Mouse (Mus musculus) olfactory bulb, adult 2 months (tissue): ENCODE measurements around the gene Dnajc7. TPM values are rescaled to one million over a fixed set of nuclear protein-coding genes. Genes with fewer than 3 reads are reported as not detected.
"Not testable (repeated sequence)": the region's sequence is repeated elsewhere in the genome, so short reads cannot be mapped to it uniquely, and the experiment has no call there.

Source experiments
- H3K27ac ChIP-seq: fragments of 200-500 bp; 2 replicates; pipeline ENCODE4 v1.5.1; 2012; ENCODE audit warnings: low read depth, low read length; ENCODE audit not compliant: insufficient read depth
- H3K4me1 ChIP-seq: fragments of 200-500 bp; 2 replicates; pipeline ENCODE4 v1.6.1; 2012; ENCODE audit warnings: low read length; ENCODE audit not compliant: control insufficient read depth, insufficient read depth
- H3K4me3 ChIP-seq: fragments of 200-500 bp; 2 replicates; pipeline ENCODE4 v1.5.1; 2012; ENCODE audit warnings: mild to moderate bottlenecking, low read depth, low read length, moderate library complexity; ENCODE audit not compliant: insufficient read depth
- CTCF ChIP-seq: fragments of 200-500 bp; IDR thresholded peaks from 2 replicates; pipeline ENCODE4 v1.5.1; 2012; ENCODE audit warnings: low read depth, mild to moderate bottlenecking, low read length, moderate library complexity; ENCODE audit not compliant: insufficient read depth
- POLR2A ChIP-seq: fragments of 200-500 bp; IDR thresholded peaks from 2 replicates; pipeline ENCODE4 v1.6.1; 2012; ENCODE audit warnings: mild to moderate bottlenecking, low read depth, low read length, moderate library complexity; ENCODE audit not compliant: insufficient read depth
- WGBS: fragments of 180-500 bp; shearing (Covaris S2); methylation state at CpG from one replicate; pipeline ENCODE4 v1.1.7; 2018; 5-methylcytosine and 5-hydroxymethylcytosine counted together
- polyA plus RNA-seq: library from polyadenylated mRNA; stranded (reverse); fragments of >200 nt; gene quantifications from 2 replicates; pipeline ENCODE4 v1.2.4, GENCODE M21; 2012; ENCODE audit warnings: low replicate concordance; ENCODE audit not compliant: missing spikeins, insufficient read depth, insufficient read length

Gene Dnajc7
- polyA plus RNA-seq, 1 experiment, result 670 TPM

DNA sequence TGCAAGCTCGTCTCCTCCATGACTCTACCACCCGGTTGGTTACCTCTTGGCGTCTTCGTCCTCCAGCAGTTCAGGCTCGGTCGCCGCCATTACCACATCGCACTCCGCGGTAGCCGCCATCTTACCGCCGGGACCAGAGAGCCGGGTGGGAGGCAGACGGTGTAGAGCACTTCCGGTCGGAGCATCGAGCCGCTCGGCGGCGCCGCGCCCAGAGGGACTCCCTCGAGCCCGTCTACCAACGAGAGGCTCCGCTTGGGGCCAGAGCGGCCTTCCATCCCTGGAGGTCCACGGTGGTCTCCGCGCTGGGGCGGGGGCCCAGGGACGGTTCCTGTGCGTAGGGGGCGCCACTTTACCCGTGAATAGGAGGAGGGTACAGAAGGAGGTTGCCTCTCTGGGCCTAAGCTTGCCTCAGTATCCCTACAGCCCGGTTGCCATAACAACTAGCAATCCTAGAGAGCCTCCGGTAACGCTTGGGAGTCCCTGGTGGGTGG lies 438 bp downstream of the Dnajc7 start:
- TF ChIP-seq CTCF, result peak; percentile 7; the same call in 1 of the 2 replicates
- TF ChIP-seq POLR2A, result 0 out of 2 replicates have a peak, but pooled peaks have one; percentile 29
- peak overlapping the region; percentile 83 for H3K27ac ChIP-seq
- H3K4me3 ChIP-seq, result peak overlapping the region; percentile 75
- 1% methylated on average over 40 of the region's 40 CpGs for WGBS
- H3K4me1 ChIP-seq, result peaks cover 13% of the 10 kb centered on the region

DNA sequence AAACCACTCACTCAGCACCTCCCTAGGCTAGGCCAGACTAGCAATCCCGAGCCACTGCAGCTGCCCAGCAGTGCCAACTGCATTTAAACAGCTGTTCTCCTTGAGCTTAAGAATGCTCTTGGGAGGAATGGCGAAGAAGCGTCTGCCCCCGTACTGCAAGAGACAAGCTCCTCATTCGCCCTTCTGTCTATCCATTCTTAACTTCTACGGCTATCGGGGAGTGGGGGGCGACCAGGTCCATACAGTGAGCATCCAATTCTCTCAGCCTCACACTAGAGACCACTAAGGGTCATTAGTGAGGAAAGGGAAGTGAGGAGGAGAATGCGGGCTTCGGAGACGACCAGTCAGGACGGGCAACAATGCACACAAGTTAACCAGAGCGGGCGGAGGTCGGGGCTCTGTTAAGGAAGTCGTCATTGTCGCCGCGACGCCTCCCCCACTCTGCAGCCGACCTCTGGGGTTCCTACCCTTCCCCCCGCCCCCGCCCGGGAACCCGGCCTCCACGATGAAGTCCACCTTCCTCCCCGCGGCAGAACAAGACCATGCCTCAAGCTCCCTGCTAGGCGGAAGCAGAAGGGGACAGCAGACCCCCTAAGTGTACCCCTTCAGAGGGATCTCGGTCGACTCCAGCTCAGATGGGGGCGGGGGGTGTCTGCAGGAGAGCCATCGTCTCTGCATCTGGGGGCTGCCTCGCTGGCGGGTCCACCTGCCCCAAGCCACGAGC lies 1.0 kb downstream of the Dnajc7 start, which contains the start of gene Nkiras2:
Gene Nkiras2, plus strand, starts transcription at position 484 of the 724 bp plus-strand sequence.
- under 1% methylated on average over 36 of the region's 36 CpGs for WGBS
- H3K4me1 ChIP-seq, result peaks cover 10% of the 10 kb centered on the region
- TF ChIP-seq POLR2A (no peak), CTCF (no peak)
- H3K27ac ChIP-seq, result peak within 1 kb of the TSS; percentile 83
- H3K4me3 ChIP-seq, result peak within 1 kb of the TSS; percentile 75

DNA sequence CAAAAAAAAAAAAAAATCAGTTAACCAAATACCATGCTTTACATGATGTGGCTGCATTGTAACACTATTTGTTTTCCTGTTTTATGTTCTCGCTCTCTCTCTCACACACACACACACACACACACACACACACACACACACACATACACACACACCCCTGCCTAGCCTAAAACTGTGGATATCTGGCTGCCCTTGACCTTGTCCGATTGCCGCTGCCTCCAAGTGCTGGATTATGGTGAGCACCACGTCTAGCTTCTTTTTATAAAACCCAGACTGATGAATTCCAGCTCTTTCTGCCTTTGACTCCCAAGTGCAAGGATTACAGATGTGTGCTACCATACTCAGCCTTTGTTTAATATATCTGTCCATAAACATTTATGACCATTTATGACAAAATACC lies 2.5 kb downstream of the Dnajc7 start:
- TF ChIP-seq CTCF (no peak), POLR2A (no peak)
- peaks cover 7% of the 10 kb centered on the region for H3K4me1 ChIP-seq
- H3K4me3 ChIP-seq, result no peak overlapping the region
- H3K27ac ChIP-seq, result no peak overlapping the region
- 83% methylated on average over 4 of the region's 4 CpGs for WGBS

DNA sequence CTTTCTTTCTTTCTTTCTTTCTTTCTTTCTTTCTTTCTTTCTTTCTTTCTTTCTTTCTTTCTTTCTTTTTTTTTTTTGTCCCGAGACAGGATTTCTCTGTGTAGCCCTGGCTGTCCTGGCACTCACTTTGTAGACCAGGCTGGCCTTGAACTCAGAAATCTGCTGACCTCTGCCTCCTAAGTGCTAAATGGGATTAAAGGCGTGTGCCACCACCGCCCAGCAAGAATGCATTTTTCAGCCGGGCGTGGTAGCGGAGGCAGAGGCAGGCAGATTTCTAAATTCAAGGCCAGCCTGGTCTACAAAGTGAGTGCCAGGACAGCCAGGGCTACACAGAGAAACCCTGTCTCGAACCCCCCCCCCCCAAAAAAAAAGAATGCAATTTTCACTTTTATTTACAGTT lies 3.1 kb downstream of the Dnajc7 start:
- H3K4me3 ChIP-seq, H3K27ac ChIP-seq, H3K4me1 ChIP-seq: not testable (repeated sequence)
- 95% methylated on average over 7 of the region's 7 CpGs for WGBS

DNA sequence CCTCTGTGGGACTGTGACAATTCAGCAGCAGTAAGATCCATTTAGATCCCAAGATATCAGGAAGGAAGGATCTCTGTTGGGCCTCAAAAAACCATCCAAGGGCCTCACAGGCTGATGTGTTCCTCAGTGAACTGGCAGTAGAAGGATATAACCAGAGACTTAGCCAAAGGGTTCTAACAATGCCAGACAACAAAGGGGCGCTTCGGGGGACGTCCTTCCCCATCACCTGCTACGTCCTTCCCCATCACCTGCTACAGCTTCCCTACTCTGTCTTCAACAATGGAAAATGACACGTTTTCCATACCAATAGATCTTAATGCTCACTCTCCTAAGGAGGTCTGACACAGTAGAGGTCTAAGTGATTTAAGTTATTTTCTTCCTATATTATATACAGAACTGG lies 3.6 kb downstream of the Dnajc7 start:
- no peak for TF ChIP-seq CTCF
- 77% methylated on average over 5 of the region's 5 CpGs for WGBS
- Histone ChIP-seq H3K27ac (no peak overlapping the region), H3K4me3 (no peak overlapping the region), H3K4me1 (peaks cover 13% of the 10 kb centered on the region)

DNA sequence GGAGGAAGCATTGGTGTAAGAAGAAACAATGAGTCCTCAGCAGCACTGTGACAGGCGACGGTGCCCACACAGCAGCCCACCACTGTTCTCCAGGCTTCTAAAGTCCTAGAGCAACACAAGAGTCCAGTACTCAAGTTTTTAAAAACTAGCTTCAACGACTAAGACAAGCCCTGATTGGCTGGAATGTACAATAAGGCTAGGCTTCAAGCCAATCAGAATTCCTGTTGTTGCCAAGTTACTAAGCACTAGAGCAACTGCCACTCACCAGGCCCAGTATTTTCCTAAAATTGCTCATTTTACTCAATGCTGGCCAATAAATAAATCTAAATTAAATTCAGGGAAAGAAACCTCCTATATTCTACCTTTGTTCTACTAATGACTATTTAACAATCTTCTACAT lies 6.7 kb downstream of the Dnajc7 start:
- 37% methylated on average over 3 of the region's 3 CpGs for WGBS
- Histone ChIP-seq H3K27ac (no peak overlapping the region), H3K4me1 (peaks cover 20% of the 10 kb centered on the region), H3K4me3 (no peak overlapping the region)
- TF ChIP-seq CTCF (no peak), POLR2A (no peak)

DNA sequence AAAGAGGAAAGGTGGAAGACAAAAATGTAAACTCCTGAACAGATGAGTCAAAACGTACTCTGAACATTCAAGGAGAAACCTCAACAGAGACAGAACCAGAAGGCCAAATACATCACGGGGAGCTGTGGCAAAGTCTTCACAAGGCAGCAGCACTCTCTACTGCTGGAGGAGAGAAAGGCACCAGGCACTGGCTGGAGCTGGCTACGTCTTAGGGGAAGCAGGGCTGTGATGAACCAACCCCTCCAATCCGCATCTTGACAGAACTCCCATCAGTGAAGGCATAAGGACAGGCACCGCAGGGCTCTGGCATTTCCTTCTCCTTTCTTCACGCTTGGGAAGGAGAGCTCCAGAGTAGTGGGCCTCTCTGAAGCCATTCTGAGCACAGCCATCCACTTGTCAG lies 8.3 kb downstream of the Dnajc7 start:
- H3K4me3 ChIP-seq, result no peak overlapping the region
- WGBS, result 60% methylated on average over 6 of the region's 6 CpGs
- peaks cover 15% of the 10 kb centered on the region for H3K4me1 ChIP-seq
- no peak for TF ChIP-seq CTCF
- no peak for TF ChIP-seq POLR2A
- no peak overlapping the region for H3K27ac ChIP-seq

DNA sequence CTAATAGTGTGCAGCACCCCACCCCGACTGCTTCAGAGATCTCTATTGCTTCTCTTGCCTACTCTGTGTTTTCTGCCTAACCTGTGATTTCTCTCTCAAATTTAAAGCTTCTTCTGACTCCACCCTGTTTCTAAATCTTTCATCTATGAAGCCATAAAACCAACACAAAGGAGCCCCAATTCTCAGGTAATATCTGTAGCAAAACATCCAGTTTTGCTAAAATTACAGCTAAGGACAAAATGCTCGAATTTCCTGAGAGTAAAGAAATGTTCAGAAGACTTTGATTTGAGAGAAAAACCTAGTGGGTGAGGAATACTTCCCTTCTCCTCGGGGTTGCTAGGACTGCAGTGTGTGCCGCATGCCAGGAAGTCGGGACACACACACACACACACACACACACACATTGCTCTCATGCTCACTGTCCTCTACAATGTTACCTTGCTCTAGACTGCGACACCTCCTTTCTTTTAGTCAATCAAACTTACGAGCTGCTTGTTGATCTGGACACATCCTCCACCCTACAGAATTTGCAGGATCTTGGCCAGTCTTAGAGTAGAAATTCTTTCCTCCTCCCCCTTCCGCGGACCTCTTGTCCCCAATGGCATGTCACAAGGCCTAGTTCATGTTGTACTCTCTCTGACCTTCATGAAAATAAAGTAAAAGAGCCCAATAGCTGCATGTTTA lies 9.8 kb downstream of the Dnajc7 start:
- Histone ChIP-seq H3K4me3 (no peak overlapping the region), H3K27ac (0 out of 2 replicates have a peak overlapping the region, but pooled peaks have one; percentile 9)
- WGBS, result 42% methylated on average over 9 of the region's 9 CpGs

DNA sequence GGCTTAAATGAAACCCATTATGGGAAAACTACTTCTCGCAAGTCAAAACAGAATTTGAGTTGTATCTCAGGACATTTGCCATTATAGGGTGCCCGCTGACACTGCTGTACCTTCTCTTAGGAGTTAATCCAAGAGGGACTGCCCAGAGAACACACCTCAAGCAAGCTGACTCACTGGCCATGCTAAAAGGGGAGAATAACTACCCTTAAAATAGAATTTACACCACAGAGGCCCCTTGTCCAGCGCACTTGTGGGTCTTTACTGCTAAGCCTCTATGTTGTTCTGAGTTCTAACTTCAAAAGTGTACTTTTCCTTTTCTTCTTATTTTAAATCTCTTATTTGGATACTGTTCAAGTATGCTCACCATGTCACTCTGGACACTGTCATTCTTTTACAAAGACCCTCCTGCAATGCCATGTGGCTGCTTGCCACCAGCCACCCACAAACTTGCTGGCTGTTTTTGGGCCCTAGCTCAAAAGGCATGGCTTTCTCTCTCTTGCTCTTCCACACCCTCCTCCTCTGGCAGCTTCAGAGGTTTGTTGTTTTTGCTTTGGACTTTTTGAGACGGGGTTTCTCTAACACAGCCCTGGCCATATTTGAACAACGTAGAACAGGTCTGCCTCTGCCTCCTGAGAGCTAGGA lies 10.5 kb downstream of the Dnajc7 start:
- H3K4me1 ChIP-seq, result peaks cover 24% of the 10 kb centered on the region
- 46% methylated on average over 5 of the region's 5 CpGs for whole genome bisulfite sequencing
- no peak overlapping the region for H3K4me3 ChIP-seq
- TF ChIP-seq POLR2A (no peak), CTCF (no peak)
- H3K27ac ChIP-seq, result no peak overlapping the region

More for the DNA sequence above, 9.8 kb downstream of the Dnajc7 start:
- TF ChIP-seq POLR2A (no peak), CTCF (no peak)
- H3K4me1 ChIP-seq, result peaks cover 24% of the 10 kb centered on the region
